Mouse (Mus musculus) testis, adult 2 months (tissue): Measurements from ENCODE around the gene Gm20517. TPM values are rescaled to one million over a fixed set of nuclear protein-coding genes. Genes with fewer than 3 reads are reported as not detected.
A peak's percentile ranks its signal among the peaks of the same experiment; 100 is the strongest.

Experiments
- H3K27ac ChIP-seq: fragments of 200-500 bp; 2 replicates; pipeline ENCODE4 v1.5.1; 2012; ENCODE audit warnings: low read depth, low read length; ENCODE audit not compliant: control insufficient read depth, insufficient read depth
- H3K27me3 ChIP-seq: fragments of 200-500 bp; 2 replicates; pipeline ENCODE4 v1.6.1; 2012; ENCODE audit warnings: mild to moderate bottlenecking, low read length, moderate library complexity; ENCODE audit not compliant: control insufficient read depth, insufficient read depth
- H3K36me3 ChIP-seq: fragments of 200-500 bp; 2 replicates; pipeline ENCODE4 v1.6.1; 2012; ENCODE audit warnings: mild to moderate bottlenecking, low read length; ENCODE audit not compliant: control insufficient read depth, insufficient read depth
- H3K4me1 ChIP-seq: fragments of 200-500 bp; 2 replicates; pipeline ENCODE4 v1.6.1; 2012; ENCODE audit warnings: low read length; ENCODE audit not compliant: control insufficient read depth, insufficient read depth
- H3K4me3 ChIP-seq: fragments of 200-500 bp; 2 replicates; pipeline ENCODE4 v1.5.1; 2012; ENCODE audit warnings: low read depth, mild to moderate bottlenecking, low read length, moderate library complexity, mixed read lengths; ENCODE audit not compliant: control insufficient read depth
- CTCF ChIP-seq: fragments of 200-500 bp; IDR thresholded peaks from 2 replicates; pipeline ENCODE4 v1.5.1; 2012; ENCODE audit warnings: low read depth, mild to moderate bottlenecking, inconsistent platforms, low read length, moderate library complexity; ENCODE audit not compliant: control insufficient read depth, insufficient read depth, insufficient replicate concordance
- POLR2A ChIP-seq: fragments of 200-500 bp; IDR thresholded peaks from 2 replicates; pipeline ENCODE4 v1.6.1; 2012; ENCODE audit warnings: low read depth, mild to moderate bottlenecking, inconsistent platforms, low read length, moderate library complexity; ENCODE audit not compliant: control insufficient read depth
- polyA plus RNA-seq: library from polyadenylated mRNA; depleted of rRNA; stranded (reverse); fragments of >200 nt; gene quantifications from 2 replicates; pipeline ENCODE4 v1.2.3, GENCODE M21; 2012

Gm20517 gene
- polyA plus RNA-seq, 1 experiment, result 20.6 TPM

DNA sequence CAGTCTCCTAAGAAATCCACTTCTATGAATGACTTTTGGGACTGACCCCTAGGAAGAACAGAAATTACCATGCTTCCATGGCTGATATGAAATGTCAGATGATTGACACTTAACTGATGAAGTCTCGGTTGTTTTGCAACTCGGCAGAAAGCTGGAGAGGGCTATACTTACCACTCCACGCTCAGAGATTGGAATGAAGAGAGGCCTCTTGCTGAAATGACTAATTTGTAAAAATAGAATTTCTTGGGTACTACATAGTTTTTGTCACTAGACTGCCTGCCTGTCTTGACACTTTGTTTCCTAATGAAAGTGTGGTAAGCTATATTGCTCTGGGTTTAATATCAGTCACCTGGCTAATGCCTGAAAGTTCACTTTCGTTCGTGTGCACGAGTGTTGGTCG lies 53.1 kb downstream of the Gm20517 start:
- no peak for TF ChIP-seq CTCF
- TF ChIP-seq POLR2A, result no peak
- H3K36me3 ChIP-seq, result no peaks in the 10 kb centered on the region
- H3K27me3 ChIP-seq, result no peaks in the 10 kb centered on the region
- H3K4me1 ChIP-seq, result no peaks in the 10 kb centered on the region
- H3K4me3 ChIP-seq, result no peak overlapping the region
- H3K27ac ChIP-seq, result no peak overlapping the region

DNA sequence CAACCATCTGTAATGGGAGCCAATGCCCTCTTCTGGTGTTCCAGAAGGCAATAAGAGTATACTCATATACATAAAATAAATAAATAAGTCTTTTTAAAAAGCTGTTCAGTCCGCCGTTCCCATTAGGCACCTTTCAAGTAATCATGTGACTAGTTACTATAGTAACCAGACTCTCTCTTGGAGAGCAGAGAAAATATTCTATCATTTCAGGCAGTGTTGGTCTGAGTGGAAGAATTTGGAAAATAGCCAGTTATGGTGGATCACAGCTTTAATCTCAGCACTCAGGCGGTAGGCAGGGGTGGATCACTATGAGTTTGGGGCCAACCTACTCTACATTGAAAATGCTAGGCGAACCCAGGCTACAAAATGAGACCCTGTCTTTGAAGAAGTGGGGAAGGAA lies 57.8 kb downstream of the Gm20517 start:
- H3K36me3 ChIP-seq, result peaks cover 1% of the 10 kb centered on the region; the same call in 1 of the 2 replicates
- no peaks in the 10 kb centered on the region for H3K27me3 ChIP-seq
- peak overlapping the region; percentile 41; the same call in 1 of the 2 replicates for H3K4me3 ChIP-seq
- H3K4me1 ChIP-seq, result peaks cover 10% of the 10 kb centered on the region
- TF ChIP-seq CTCF (no peak), POLR2A (no peak)
- no peak overlapping the region for H3K27ac ChIP-seq

DNA sequence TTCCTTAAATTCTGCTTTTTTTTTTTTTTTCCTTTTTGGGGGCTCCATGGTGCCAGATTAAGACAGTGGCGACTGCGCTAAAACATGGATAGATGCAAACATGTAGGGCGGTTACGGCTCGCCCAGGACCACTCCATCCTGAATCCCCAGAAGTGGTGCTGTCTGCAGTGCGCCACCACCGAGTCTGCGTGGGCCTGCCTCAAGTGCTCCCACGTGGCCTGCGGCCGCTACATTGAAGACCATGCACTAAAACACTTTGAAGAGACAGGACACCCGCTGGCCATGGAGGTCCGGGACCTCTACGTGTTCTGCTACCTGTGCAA lies 60.6 kb downstream of the Gm20517 start:
- TF ChIP-seq CTCF (no peak), POLR2A (no peak)
- Histone ChIP-seq H3K27me3 (no peaks in the 10 kb centered on the region), H3K4me3 (peak overlapping the region; percentile 51), H3K4me1 (peaks cover 10% of the 10 kb centered on the region), H3K27ac (no peak overlapping the region), H3K36me3 (peaks cover 1% of the 10 kb centered on the region)

DNA sequence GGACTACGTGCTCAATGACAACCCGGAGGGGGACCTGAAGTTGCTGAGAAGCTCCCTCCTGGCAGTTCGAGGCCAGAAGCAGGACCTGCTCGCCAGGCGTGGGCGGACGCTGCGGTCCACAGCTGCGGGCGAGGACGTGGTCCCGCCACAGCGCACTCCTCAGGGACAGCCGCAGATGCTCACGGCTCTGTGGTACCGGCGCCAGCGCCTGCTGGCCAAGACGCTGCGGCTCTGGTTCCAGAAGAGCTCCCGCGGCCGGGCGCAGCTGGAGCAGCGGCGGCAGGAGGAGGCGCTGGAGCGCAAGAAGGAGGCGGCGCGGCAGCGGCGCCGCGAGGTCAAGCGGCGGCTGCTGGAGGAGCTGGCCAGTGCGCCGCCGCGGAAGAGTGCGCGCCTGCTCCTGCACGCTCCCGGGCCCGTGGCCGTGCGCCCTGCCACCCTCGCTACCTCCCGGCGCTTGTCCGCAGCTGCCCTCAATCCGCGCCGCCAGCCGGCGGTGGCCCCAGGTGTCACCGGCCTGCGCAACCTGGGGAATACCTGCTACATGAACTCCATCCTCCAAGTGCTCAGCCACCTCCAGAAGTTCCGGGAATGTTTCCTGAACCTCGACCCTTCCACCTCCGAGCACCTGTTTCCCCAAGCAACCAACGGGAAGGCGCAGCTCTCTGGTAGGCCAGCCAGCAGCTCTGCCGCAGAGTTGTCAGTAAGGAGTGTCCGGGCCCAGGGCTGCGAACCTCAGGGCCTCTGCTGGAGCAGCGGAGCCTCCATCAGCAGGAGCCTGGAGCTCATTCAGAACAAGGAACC lies 61.1 kb downstream of the Gm20517 start:
- H3K4me1 ChIP-seq, result peaks cover 10% of the 10 kb centered on the region
- no peak; the same call in 1 of the 2 replicates for TF ChIP-seq CTCF
- peak; percentile 10; the same call in 1 of the 2 replicates for TF ChIP-seq POLR2A
- peaks cover 1% of the 10 kb centered on the region for H3K36me3 ChIP-seq
- H3K4me3 ChIP-seq, result peak overlapping the region; percentile 51
- H3K27ac ChIP-seq, result peak overlapping the region; percentile 17
- H3K27me3 ChIP-seq, result no peaks in the 10 kb centered on the region

DNA sequence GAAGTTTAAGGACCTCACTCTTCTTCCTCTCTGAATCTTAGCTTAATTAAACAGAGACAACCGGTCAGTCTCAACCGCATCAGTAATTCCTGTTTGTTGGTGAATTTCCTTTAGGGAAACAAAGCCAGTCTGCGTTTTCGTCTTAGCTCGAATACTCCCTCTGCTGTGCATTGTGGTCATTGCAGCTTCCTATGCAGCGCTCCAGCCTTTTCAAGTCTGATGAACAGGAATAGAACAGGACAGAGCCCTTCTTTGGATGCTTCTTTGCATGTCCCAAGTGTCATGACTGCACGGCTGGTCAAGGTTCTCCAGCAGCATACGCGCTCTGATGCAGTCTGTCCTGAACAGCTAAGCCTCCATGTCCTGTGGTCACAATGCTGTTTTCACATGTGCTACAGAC lies 65.2 kb downstream of the Gm20517 start:
- no peak overlapping the region for H3K27ac ChIP-seq
- peaks cover 10% of the 10 kb centered on the region for H3K4me1 ChIP-seq
- no peaks in the 10 kb centered on the region for H3K27me3 ChIP-seq
- no peak overlapping the region for H3K4me3 ChIP-seq
- peaks cover 3% of the 10 kb centered on the region for H3K36me3 ChIP-seq
- TF ChIP-seq CTCF (0 out of 2 replicates have a peak, but pooled peaks have one; percentile 31), POLR2A (no peak)

DNA sequence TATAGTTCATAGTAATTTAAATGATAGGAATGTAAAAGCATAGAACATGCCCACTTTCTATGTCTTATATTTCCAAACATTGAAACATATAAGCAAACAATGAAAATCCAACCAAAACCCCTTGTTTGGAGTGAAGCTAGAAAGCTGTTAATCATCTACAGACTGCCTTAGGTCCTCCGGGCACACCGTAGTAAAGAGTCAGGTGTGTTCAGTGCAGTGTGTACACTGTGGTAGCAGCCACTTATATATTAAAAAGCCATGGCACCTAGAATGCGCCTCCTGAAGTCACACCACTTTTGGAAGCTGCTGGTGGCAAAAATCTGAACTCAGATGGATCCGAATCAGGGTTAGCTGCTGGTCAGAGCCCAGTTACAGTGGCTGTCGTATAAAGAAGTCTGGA lies 66.8 kb downstream of the Gm20517 start:
- TF ChIP-seq POLR2A (no peak), CTCF (no peak)
- Histone ChIP-seq H3K36me3 (peaks cover 1% of the 10 kb centered on the region), H3K4me1 (no peaks in the 10 kb centered on the region), H3K27me3 (no peaks in the 10 kb centered on the region), H3K4me3 (no peak overlapping the region), H3K27ac (no peak overlapping the region)

DNA sequence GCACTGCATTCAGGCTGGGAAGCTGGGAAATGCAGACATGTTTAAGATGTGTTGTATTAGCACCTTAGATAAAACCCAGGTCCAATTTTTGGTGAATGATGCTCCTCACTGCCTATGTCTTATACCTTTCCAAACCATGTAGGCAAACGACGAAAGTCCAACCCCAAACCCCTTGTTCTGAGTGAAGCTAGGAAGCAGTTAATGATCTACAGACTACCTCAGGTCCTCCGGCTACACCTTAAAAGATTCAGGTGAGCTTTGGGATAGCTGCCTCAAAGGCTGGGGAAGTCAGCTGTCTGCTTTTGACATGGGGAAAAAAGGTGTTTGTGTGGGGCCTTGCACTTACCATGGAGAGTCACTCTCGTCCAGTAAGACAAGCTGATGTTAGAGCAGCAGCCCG lies 67.3 kb downstream of the Gm20517 start:
- Histone ChIP-seq H3K4me3 (no peak overlapping the region), H3K27ac (no peak overlapping the region), H3K36me3 (peaks cover 1% of the 10 kb centered on the region)

DNA sequence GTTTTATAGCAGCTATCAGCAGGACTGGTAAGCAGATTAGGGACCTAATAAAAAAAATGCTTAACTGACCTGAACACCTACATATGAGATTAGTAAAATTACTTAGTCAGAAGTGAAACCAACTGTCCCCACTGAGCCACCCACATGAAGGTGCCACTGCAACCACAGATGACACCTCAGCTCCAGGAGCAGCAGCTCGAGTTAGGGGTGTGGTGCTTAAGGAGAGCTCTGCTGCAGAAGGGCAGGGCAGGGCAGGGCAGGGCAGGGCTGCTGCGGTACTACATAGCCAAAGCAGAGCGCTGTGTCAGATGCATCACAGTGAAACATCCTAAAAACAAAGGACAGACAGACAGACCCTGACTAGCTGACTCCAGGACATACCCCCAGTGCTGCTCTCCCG lies 71.4 kb downstream of the Gm20517 start:
- Histone ChIP-seq H3K27ac (no peak overlapping the region), H3K36me3 (peaks cover 1% of the 10 kb centered on the region; the same call in 1 of the 2 replicates), H3K27me3 (no peaks in the 10 kb centered on the region), H3K4me3 (no peak overlapping the region), H3K4me1 (peaks cover 10% of the 10 kb centered on the region)
- TF ChIP-seq POLR2A (no peak), CTCF (no peak)

More for the DNA sequence above, 67.3 kb downstream of the Gm20517 start:
- Histone ChIP-seq H3K27me3 (no peaks in the 10 kb centered on the region), H3K4me1 (no peaks in the 10 kb centered on the region)
- no peak for TF ChIP-seq POLR2A
- TF ChIP-seq CTCF, result no peak
